Mouse (Mus musculus) heart, postnatal 14 days (tissue): ENCODE results near the gene Olah. TPM values are rescaled to one million over a fixed set of nuclear protein-coding genes. Genes with fewer than 3 reads are reported as not detected.

Experiments
- DNase-seq, 2 experiments: peaks; one replicate each; pipeline ENCODE4 v3.0.0; 2021 to 2022
- intact Hi-C: fragments of 180-260 bp; cut with DNase I; formaldehyde crosslinking; loops from one replicate; pipeline ENCODE4 v1.15.1; 2025
- total RNA-seq, 2 experiments: library from RNA; stranded (reverse); gene quantifications; 2 replicates each; pipeline ENCODE4 v1.2.3; 2021

Olah gene
- total RNA-seq, 2 experiments from 2014 or later, result not detected

DNA sequence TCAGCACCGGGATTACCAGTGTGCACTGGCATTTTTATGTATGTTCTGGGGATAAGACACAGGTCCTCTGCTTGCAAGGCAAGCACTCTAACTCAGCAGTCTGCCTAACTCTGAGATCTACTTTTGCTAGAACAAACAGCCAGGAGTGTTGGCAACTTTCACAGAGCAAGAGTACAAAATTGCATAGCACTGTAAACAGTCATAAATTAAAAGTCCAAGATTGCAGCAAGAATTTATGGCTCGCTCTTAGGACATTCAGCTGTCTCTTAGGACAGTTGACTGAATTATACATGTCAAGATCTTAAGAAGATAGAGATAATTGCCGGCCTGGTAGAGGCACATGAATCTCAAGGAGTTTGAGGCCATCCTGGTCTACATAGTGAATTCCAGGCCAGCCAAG is 40.7 kb downstream of the Olah start:
- intact Hi-C loops, result no loop called here
- DNase-seq, result no peak

DNA sequence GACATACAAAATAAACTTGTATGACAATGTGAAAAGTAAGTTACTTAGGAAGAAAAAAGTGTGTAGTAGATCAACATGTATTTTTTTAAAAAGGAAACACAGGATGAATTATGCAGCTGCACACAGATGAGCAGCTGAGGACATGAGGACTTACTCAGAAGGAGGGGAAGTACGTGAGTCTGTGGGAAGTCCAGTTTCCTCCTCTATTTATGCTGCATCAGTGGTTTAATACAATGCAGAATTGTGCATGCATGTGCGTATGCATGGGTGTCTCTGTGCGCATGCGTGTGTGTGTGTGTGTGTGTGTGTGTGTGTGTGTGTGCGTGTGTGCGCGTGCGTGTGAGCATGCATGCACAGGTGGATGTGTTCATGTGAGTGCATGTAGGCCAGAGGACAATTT is 41.2 kb downstream of the Olah start:
- DNase-seq, result no peak
- intact Hi-C loops, result no loop called here

DNA sequence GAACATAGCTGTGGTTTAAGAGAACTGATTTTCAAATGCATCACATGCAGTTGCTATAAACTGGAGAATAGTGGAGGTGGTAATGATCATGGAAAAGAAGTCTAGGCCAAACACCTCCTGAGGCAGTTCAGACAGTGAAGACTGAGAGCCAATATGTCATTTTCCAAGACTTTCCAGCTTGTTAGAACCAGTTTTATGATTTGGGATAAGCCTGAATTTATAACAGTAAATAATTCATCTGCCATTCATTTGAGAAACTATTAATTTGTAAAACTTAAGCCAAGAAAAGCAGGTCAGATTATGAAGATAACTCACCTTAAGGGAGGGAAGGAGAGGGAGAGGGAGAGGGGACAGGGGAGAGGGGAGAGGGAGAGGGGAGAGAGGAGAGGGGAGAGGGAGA is 43.9 kb downstream of the Olah start:
- no peak for DNase-seq
- intact Hi-C loops, result no loop called here

DNA sequence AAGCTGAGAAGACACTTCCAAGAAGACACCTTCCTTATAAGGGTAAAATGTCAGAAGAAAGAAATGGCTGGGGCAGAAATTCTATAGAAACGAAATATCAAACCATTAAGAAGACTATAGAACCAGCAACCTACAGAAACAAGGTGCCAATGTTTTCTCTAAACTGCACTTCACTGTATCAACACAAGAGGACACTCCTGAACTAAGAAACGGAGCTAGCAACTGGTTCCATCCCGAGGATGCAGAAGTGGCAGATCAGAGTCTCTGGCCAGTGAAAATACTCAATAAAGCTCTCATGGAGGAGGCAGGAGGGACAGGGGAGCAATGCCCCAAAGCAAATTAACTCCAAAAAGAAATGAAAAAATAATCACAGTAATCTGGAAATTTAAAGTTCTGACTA is 48.1 kb downstream of the Olah start:
- DNase-seq, result peak in 1 of 2 experiments; percentile 17

DNA sequence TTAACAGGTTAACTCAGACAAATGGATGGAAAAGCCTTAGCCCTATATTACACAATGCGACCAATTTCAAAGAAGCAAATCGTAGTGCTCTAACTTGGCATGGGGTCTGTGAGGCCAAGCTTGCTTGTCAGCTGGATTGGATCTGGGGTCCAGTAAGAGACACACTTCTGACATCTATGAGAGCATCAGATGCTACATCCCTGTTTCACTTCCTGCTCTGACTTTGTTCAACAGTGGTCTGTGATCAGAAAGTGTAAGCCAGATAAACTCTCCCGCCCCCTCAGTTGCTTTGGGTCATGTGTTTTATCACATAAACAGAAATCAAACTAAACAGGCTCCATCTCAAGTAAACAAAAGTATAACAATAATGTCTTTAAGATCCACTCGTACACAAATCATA is 48.6 kb downstream of the Olah start:
- DNase-seq, result no peak
- intact Hi-C loops, result loop anchor here (2.0 to 5.0 kb wide), 2 partner anchors 64 to 452 kb away; no protein-coding TSS in a partner anchor

More for the DNA sequence above, 48.1 kb downstream of the Olah start:
- intact Hi-C loops, result loop anchor here (2.0 to 5.0 kb wide), 2 partner anchors 63 to 452 kb away; no protein-coding TSS in a partner anchor

DNA sequence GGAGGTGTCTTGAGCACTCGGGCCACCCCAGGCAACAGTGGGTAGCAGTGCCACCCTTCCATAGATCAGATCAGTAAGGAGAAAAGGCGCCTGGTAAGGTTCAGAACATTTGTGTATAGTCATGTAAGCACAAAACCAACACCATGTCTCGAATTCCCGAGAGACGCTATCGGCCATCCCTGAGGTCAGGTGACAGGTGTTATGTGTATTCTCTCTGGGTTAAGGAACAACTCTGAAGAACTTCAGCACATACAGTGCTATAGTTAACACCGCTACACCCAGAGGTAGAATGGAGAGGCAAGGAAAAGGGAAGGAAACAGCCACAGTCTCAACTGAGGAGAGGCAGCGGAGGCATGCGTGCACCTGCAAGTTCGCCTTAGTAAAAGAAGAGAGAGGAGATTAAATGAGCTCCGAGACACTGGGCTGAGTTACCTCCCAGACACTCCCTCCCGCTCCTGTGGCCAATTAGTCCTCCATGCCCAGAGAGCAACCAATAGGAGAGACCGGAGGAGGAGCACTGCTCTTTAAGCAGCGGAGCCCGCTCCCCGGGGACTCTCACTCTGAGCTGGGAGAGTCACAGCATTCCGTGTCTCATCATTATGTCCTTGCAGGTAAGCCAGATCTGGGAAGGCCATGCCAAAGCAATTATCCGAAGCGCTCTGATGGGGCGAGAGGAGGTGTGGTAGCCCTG is 61.3 kb downstream of the Olah start, which contains the start of gene Acbd7:
Gene Acbd7 (plus strand): TSS at position 558 of the 691 bp plus-strand sequence.
- intact Hi-C loops, result loop anchor here (10.0 kb wide), 1 partner anchor 179 kb away; the partner anchor contains the start of genes Cdnf, Gm45902 and Hspa14
- DNase-seq, result peak; percentile 33 to 45

DNA sequence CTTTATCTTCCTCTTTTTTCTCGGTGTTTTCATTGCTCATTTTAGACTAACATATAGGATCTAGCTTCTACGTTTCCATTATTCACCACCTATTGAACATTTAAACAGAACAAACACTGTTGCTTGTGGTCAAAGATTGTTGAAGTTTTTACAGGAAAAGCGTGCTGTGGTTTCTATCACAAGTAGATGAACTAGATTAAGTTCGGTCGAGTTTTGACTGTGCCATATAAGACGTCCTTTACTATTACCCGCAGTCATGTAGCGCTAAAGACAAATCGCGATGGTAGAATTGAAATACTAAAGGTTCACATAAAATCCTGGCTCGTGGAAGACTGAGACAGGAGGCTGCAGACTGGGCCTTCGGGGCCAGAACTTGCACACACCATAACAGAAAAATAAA is 63.2 kb downstream of the Olah start:
- intact Hi-C loops, result loop anchor here (2.0 to 10.0 kb wide), 3 partner anchors 49 to 181 kb away; partner anchors contain the start of genes Cdnf, Gm45902, Hspa14 and Nmt2
- DNase-seq, result no peak

DNA sequence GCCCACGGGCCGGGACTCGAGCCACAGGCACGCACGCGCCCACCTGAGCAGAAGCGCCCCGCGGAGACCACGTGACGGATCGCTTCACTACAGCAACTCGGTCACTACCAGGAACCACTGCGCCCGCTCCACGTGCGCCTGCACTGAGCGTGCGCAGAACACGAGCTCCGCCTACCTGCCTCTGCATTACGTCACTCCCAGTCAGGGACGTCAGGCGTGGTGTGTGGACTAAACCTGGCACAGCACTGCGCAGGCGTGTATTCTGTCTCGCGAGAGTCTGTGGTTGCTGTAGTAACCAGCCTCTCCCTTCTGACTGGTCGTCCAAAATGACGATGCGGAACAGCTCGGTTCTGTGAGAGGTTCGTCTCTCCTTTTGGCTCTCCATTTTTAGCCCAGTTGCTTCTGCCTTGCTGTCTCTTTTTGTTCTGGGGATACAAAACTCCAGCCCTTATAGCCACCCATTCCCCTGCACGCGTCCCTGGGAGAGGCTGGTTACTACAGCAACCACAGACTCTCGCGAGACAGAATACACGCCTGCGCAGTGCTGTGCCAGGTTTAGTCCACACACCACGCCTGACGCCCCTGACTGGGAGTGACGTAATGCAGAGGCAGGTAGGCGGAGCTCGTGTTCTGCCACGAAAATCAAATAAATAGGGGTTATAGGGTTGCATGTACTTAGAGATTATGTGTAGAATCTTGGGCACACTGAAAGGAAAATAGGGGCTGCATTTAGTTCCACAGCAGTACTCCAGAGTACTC is 64.3 kb downstream of the Olah start, which contains the start of gene Rpp38:
Gene Rpp38 (minus strand): TSS at position 160 of the 759 bp plus-strand sequence.
- intact Hi-C loops, result loop anchor here (2.0 to 10.0 kb wide), 3 partner anchors 48 to 182 kb away; partner anchors contain the start of genes Cdnf, Gm45902, Hspa14 and Nmt2
- DNase-seq, result peak; percentile 94 to 97

DNA sequence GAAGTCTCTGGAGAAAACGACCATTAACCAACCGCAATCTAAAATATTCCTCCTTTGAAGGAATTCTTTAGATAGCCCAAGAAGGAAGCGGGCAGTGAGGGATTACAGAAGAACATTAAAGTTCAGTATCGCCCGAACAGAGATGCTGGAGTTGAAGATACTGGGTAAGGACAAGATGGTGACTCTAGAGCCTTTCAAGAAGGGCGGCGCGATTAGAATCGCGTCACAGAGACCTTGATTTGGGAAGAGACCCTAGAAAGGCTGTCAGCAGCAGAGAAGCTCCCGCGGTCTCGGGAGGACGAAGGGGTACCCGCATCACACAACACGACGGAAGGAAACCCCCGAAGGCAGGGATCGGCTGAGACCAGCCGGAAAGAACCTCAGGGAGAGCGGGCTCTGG is 65.0 kb downstream of the Olah start:
- intact Hi-C loops, result loop anchor here (2.0 to 10.0 kb wide), 3 partner anchors 47 to 183 kb away; partner anchors contain the start of genes Cdnf, Gm45902, Hspa14 and Nmt2
- no peak for DNase-seq

DNA sequence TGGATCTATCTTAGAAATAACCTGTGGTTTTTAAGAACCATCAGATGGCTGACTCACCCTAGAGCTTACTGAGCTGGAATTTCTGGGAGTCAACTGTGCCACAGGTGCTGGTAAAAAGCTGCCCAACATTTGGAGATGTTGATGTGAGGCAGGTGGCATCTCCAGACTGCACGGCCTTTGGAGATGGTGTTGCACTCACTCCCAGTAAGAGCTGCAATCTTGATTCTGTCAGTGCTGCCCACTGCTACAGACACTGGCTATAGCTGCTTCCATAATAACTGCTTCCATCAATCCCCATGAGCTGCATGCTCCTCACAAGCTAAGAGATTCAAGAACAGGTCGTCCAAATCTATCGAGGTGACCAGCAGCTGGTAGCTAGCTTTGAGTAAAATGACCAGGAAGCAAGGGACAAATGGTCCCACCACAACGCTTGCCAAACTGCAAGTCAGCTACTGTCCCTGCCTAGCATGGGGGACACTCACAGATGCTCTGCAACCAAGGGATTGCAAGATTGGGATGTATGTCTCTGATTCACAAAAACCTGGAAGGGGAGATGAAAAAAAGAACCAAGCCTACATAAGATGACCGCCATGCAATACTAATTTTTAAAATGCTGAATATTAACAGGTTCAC is 65.8 kb downstream of the Olah start:
- intact Hi-C loops, result loop anchor here (5.0 to 10.0 kb wide), 2 partner anchors 104 to 184 kb away; partner anchors contain the start of genes Cdnf, Gm45902 and Hspa14
- DNase-seq, result no peak

DNA sequence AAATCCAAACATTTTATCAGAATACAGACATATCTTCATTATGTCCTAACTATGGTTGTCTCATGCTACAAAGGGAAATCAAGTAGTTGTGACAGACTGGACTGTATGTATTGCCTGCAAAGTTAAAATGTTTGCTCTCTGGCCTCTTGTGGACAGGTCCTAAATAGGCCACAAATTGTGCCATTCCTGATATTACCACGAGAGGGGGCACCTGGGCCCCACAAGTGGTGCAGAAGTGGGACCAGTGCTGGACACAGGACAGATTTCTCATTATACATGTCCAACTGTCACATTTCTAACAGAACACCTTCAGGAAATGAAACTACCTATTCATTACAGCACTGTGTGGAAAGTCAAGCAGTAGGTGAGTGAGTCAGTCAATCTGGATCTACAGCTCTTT is 69.7 kb downstream of the Olah start:
- intact Hi-C loops, result no loop called here
- DNase-seq, result peak; percentile 67 to 80

DNA sequence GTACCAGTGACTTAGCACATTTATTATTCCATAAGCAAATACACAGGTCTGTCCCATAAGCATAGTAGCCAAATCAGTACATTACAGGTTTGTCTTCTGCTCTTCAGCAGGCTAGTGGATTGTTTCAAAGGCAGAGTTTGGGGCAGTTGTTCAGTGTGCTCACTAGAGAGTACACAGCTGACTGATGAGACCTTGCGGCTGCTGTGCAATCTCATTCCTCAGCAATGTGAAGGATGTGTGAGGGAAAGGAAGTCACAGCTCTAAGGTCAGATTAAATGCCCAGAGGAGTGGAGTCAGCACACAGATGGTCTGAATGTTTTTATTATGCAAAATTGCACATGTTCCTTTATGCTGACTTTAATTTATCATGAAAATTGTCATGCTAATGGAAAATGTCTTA is 70.5 kb downstream of the Olah start:
- intact Hi-C loops, result no loop called here

DNA sequence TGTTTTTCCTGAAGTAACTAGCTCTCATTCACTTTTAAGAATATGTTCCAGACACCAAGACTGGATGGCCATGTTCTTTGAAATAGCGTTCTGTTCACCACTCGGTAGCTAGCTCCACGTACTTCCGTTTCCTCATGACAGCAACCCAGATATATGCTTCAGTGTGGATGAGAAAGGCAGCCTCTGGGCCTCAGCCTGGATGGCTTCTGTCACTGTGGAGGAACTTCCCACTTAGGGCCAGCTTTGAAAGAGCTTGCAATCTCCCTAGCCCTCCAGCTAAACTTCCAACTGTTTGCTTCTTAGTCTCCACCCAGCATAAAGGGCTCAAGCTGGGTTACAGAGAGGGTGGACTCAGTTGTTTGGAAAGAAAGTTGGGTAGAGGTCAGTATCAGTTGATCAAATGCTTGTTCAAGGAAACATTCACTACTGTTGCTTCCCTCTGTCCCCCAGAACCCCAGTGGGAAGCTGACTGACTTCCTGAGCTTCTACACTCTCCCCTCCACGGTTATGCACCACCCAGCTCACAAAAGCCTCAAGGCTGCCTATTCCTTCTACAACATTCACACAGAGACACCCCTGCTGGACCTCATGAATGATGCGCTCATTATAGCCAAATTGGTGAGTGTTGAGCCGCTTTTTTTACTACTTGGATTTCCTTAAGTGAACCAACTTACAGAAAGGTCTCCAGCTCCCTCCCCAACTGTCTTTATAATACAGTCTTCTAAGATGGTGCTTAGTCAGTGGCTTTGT is 72.5 kb downstream of the Olah start:
- intact Hi-C loops, result no loop called here
- DNase-seq, result no peak

More for the DNA sequence above, 70.5 kb downstream of the Olah start:
- DNase-seq, result no peak

DNA sequence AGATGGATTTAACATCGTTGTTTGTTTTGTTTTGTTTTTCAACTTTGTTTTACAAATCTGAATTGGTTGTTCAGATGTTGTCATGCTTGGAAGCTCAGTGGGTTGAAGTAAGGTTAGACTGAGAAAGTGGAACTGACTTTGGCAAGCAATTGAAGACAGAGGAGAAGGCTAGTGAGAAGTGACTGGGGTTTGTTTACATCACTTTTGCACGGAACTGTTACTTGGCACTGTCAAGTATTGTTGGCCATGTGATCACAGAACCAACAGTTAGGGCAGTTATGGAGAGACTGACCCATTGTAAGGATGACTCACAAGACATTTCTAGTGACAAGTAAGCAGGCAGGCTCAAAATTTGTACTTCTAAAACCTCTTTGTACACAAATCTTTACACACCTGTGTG is 73.9 kb downstream of the Olah start:
- no peak for DNase-seq
- intact Hi-C loops, result no loop called here

DNA sequence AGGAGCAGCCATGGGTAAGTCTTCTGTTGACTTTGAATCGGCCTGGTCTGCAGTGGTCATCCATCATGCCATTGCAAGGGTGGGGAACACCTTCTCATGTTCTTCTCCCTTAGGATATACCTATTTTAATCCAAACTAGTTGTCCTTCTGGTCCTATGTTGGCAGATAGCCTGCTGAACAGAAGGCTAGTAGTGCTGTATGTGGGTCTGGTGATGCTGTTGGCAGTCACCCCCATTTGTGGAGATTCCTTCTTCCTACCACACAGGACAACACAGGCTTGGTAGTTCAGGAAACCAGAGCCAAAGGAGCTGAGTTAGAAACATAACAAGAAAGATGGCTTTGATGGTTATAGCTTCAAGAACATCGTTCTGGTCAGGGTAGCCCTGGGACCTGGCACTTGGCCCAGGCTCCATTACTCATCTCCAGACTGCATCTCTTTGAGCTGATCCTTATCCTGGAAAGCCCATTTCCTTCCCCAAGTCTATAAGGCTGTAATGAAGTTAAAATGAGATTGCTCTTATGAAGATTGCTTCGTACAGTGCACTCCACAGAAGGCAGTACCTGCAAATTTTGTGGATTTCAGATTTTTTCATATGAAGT is 91.5 kb downstream of the Olah start:
- intact Hi-C loops, result no loop called here
- peak in 1 of 2 experiments; percentile 7 for DNase-seq

DNA sequence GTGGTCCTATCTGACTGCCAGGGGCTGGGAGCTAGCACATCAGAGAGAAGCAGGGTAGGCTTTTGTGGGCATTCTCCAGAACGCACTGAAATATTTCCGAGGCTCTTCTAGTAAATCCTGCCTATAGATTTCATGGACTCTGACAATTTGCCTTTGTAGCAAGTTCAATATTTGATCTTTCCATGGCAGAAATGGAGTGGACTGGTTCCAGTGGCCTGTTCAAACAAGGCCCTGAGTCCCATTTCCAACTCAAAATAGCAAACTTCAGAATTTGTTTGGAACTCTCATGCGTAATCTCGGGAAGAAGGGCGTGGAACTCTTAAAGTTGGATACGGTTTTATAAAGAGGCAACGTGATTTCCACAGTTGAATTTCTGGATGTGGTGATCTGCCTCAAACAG is 101.2 kb downstream of the Olah start:
- intact Hi-C loops, result no loop called here
- DNase-seq, result no peak

DNA sequence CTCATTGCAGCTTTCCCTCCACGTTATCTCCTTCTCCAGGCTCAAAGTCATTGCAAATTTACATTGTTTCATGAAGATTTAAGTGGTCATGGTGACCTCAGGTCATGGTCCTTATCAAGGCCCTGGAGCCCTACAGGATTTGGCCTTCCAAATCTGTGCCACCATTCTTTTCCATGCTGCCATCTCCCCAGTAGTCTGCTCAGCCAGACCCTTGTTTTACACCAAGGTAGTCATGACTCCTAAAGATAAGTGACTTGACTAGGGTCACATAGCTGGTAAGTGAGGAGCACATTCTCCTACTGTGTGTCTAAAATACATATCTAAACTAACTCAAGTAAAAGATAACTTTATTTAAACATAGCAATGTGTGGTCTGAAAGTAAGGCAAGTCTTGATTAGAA is 104.8 kb downstream of the Olah start:
- intact Hi-C loops, result no loop called here
- no peak for DNase-seq
